Mouse (Mus musculus) midbrain, embryonic 16.5 days (tissue): ENCODE measurements around the gene Blzf1. TPM values are rescaled to one million over a fixed set of nuclear protein-coding genes. Genes with fewer than 3 reads are reported as not detected.

Source experiments
- ATAC-seq: fragments of 200-750 bp; cut with Nextera tagmentation; 2 replicates; pipeline ENCODE4 v1.8.0; 2017; ENCODE audit warnings: moderate TSS enrichment
- H3K27ac ChIP-seq: fragments of 300-500 bp; sonication (generic); 2 replicates; pipeline ENCODE4 v1.5.1; 2014; ENCODE audit warnings: mild to moderate bottlenecking, low read length, mixed read lengths
- H3K27me3 ChIP-seq: fragments of 300-500 bp; sonication (generic); 2 replicates; pipeline ENCODE4 v1.6.1; 2014; ENCODE audit warnings: low read depth, low read length, mixed read lengths; ENCODE audit not compliant: control insufficient read depth, insufficient read depth
- H3K36me3 ChIP-seq: fragments of 300-500 bp; sonication (generic); 2 replicates; pipeline ENCODE4 v1.6.1; 2014; ENCODE audit warnings: mild to moderate bottlenecking, low read length, moderate library complexity, mixed read lengths; ENCODE audit not compliant: control insufficient read depth, insufficient read depth
- H3K4me1 ChIP-seq: fragments of 300-500 bp; sonication (generic); 2 replicates; pipeline ENCODE4 v1.6.1; 2014; ENCODE audit warnings: mild to moderate bottlenecking, low read length, mixed read lengths; ENCODE audit not compliant: control insufficient read depth, insufficient read depth
- H3K4me2 ChIP-seq: fragments of 300-500 bp; sonication (generic); 2 replicates; pipeline ENCODE4 v1.6.1; 2014; ENCODE audit warnings: mild to moderate bottlenecking, low read length, mixed read lengths
- H3K4me3 ChIP-seq: fragments of 300-500 bp; sonication (generic); 2 replicates; pipeline ENCODE4 v1.5.1; 2014; ENCODE audit warnings: low read depth, mild to moderate bottlenecking, low read length, moderate library complexity, mixed read lengths
- H3K9ac ChIP-seq: fragments of 300-500 bp; sonication (generic); 2 replicates; pipeline ENCODE4 v1.6.1; 2014; ENCODE audit warnings: low read depth, low read length, mixed read lengths
- H3K9me3 ChIP-seq: fragments of 300-500 bp; sonication (generic); replicated peaks from 2 replicates; pipeline ENCODE4 v1.6.1; 2014; ENCODE audit warnings: mild to moderate bottlenecking, low read length, mixed read lengths; ENCODE audit not compliant: control insufficient read depth, poor library complexity, severe bottlenecking
- WGBS: fragments of 180-500 bp; shearing (Covaris S2); extraction: QIAGEN DNeasy Blood & Tissue Kit; methylation state at CpG from one replicate; pipeline ENCODE4 v1.1.7; 2014; 5-methylcytosine and 5-hydroxymethylcytosine counted together
- polyA plus RNA-seq: library from polyadenylated mRNA; unstranded; fragments of >200 nt; fragmentation: Nextera tagmentation; extraction: Ambion mirVana; gene quantifications from 2 replicates; pipeline ENCODE4 v1.2.1, GENCODE M21; 2015

Gene Blzf1
- polyA plus RNA-seq, 1 experiment from 2014 or later = 30.7 TPM

GRCm38 (mm10) chr1:164314085-164314484 lies 6.8 kb upstream of the Blzf1 start:
- no peaks in the 10 kb centered on the region for H3K9me3 ChIP-seq
- no peak for ATAC-seq
- H3K9ac ChIP-seq = no peak overlapping the region
- H3K4me1 ChIP-seq = peaks cover 2% of the 10 kb centered on the region; the same call in 1 of the 2 replicates
- no peak overlapping the region for H3K27ac ChIP-seq
- H3K27me3 ChIP-seq = no peaks in the 10 kb centered on the region
- 88% methylated on average over 5 of the region's 5 CpGs for WGBS
- H3K4me2 ChIP-seq = no peak overlapping the region
- H3K36me3 ChIP-seq = peaks cover 6% of the 10 kb centered on the region; the same call in 1 of the 2 replicates
- no peak overlapping the region for H3K4me3 ChIP-seq

DNA sequence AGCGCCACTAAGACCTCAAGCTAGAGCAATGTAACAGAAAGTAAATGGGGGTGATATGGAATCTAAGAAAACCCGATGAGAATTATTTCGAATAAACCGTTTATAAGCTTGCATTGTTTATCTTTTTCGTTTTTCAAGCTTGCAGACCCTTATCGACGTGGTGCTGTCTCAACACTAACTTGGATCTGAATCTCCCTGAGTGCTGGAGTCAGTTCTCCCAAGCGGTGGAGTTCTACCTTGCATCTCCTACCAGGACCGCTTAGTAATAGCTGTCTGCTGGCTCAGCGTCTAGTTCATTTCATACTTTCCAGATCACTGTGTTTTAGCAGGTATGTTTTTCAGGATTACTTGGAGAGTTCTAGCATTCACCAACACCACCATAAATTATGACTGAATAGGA lies 633 bp upstream of the Blzf1 start:
- peak overlapping the region; percentile 59 for H3K4me3 ChIP-seq
- peak overlapping the region; percentile 79 for H3K27ac ChIP-seq
- H3K9me3 ChIP-seq = no peaks in the 10 kb centered on the region
- ATAC-seq = peak; percentile 50
- H3K4me1 ChIP-seq = peaks cover 24% of the 10 kb centered on the region
- peak overlapping the region; percentile 74 for H3K4me2 ChIP-seq
- peak overlapping the region; percentile 61 for H3K9ac ChIP-seq
- 12% methylated on average over 10 of the region's 10 CpGs for WGBS
- no peaks in the 10 kb centered on the region for H3K27me3 ChIP-seq
- peaks cover 5% of the 10 kb centered on the region; the same call in 1 of the 2 replicates for H3K36me3 ChIP-seq

- Histone ChIP-seq H3K27me3 (no peaks in the 10 kb centered on the region), H3K36me3 (peaks cover 27% of the 10 kb centered on the region), H3K4me1 (peaks cover 22% of the 10 kb centered on the region), H3K9ac (no peak within 1 kb of the TSS), H3K4me2 (no peak within 1 kb of the TSS), H3K27ac (no peak within 1 kb of the TSS), H3K4me3 (no peak within 1 kb of the TSS), H3K9me3 (no peaks in the 10 kb centered on the region)
- no peak for ATAC-seq
- WGBS = 91% methylated on average over 5 of the region's 5 CpGs
These were observed 3.5 kb downstream of the Blzf1 start, which contains the start of gene Nme7 for GRCm38 (mm10) chr1:164303821-164304220. Gene Nme7, plus strand, starts transcription at chr1:164304121.

- Histone ChIP-seq H3K27me3 (no peaks in the 10 kb centered on the region), H3K36me3 (peaks cover 39% of the 10 kb centered on the region), H3K4me1 (peaks cover 15% of the 10 kb centered on the region), H3K4me3 (no peak overlapping the region), H3K9me3 (no peaks in the 10 kb centered on the region), H3K27ac (no peak overlapping the region), H3K4me2 (no peak overlapping the region), H3K9ac (no peak overlapping the region)
- WGBS = 96% methylated on average over 4 of the region's 4 CpGs
- no peak for ATAC-seq
These were observed 5.3 kb downstream of the Blzf1 start for GRCm38 (mm10) chr1:164301949-164302348.

DNA sequence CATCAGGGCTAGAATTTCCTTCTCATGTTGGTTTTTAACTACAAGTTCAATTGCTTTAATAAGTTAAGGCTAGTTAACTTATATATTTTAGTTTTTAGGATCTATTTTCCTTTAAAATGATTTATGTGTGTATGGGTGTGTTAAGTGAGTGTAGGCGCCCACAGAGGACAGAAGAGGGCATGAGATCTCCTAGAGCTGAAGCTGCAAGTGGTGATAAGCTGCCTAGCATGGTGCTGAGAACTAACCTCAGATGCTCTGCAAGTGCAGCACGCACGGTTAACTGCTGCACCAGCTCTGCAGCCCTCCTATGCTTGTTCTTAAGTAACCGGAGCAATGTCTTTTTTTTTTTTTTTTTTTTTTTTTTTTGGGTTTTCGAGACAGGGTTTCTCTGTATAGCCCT lies 10.8 kb downstream of the Blzf1 start:
- no peak for ATAC-seq
- no peak overlapping the region for H3K9ac ChIP-seq
- H3K27me3 ChIP-seq = no peaks in the 10 kb centered on the region
- H3K4me2 ChIP-seq = no peak overlapping the region
- H3K9me3 ChIP-seq = no peaks in the 10 kb centered on the region
- 98% methylated on average over 4 of the region's 5 CpGs for WGBS
- no peak overlapping the region for H3K4me3 ChIP-seq
- H3K4me1 ChIP-seq = no peaks in the 10 kb centered on the region
- peaks cover 43% of the 10 kb centered on the region for H3K36me3 ChIP-seq
- H3K27ac ChIP-seq = no peak overlapping the region

- Histone ChIP-seq H3K9ac (no peak overlapping the region), H3K27me3 (no peaks in the 10 kb centered on the region), H3K4me1 (no peaks in the 10 kb centered on the region), H3K9me3 (no peaks in the 10 kb centered on the region), H3K4me3 (no peak overlapping the region), H3K36me3 (peaks cover 31% of the 10 kb centered on the region), H3K4me2 (no peak overlapping the region), H3K27ac (no peak overlapping the region)
- WGBS = 97% methylated on average over 6 of the region's 6 CpGs
- ATAC-seq = no peak
These were observed 13.2 kb downstream of the Blzf1 start for GRCm38 (mm10) chr1:164294071-164294470.

DNA sequence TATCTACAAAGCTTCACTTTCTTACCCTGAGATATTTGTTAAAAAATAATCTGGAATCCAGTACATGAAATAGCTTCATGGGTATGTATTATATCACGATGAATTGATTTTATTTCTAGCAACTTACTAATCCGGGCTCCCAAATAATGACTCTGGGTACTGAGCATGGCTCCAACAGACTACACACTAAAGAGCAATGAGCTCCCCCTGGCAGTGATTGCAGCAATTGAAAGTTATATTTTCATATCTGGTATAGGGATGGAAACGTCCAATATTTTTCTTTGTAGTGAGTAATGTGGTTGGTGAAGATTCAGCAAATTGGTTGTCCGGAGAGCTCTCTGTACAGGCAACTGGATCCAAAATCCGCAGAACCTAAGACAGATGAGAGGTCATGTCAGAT lies 15.2 kb downstream of the Blzf1 start:
- ATAC-seq = no peak
- no peak overlapping the region for H3K4me3 ChIP-seq
- no peaks in the 10 kb centered on the region for H3K27me3 ChIP-seq
- H3K9me3 ChIP-seq = no peaks in the 10 kb centered on the region
- no peak overlapping the region for H3K27ac ChIP-seq
- H3K36me3 ChIP-seq = peaks cover 17% of the 10 kb centered on the region
- H3K9ac ChIP-seq = no peak overlapping the region
- H3K4me1 ChIP-seq = no peaks in the 10 kb centered on the region
- 92% methylated on average over 5 of the region's 5 CpGs for WGBS
- no peak overlapping the region for H3K4me2 ChIP-seq

- no peak for ATAC-seq
- 48% methylated on average over 15 of the region's 15 CpGs for WGBS
- no peaks in the 10 kb centered on the region for H3K9me3 ChIP-seq
- H3K27me3 ChIP-seq = no peaks in the 10 kb centered on the region
- H3K4me2 ChIP-seq = no peak overlapping the region
- H3K4me3 ChIP-seq = no peak overlapping the region
- no peaks in the 10 kb centered on the region for H3K4me1 ChIP-seq
- H3K27ac ChIP-seq = no peak overlapping the region
- H3K36me3 ChIP-seq = peaks cover 12% of the 10 kb centered on the region; the same call in 1 of the 2 replicates
- H3K9ac ChIP-seq = no peak overlapping the region
These were observed 19.9 kb downstream of the Blzf1 start for GRCm38 (mm10) chr1:164287406-164287805.

DNA sequence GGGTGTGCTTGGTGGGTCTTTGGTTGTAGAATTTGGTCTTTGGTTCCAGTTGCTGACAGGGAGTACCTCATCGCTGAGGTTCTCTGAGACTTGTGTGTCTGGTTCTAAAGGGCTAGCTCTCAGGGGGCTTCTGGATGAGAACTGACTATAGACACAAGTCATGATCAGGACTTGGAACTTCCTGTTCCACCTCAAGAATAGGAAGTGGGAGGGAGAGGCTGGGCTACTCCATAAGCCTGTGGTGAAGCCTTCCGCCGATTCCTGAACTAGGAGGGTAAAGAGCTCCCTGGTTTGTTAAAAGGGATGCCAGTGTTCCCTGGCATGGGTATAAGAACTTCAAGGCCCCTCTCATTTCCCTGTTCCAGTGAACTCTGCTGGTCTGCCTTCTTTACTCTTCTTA lies 23.3 kb downstream of the Blzf1 start:
- ATAC-seq = no peak
- no peak overlapping the region for H3K4me2 ChIP-seq
- H3K27me3 ChIP-seq = no peaks in the 10 kb centered on the region
- no peak overlapping the region for H3K9ac ChIP-seq
- H3K36me3 ChIP-seq = peaks cover 5% of the 10 kb centered on the region
- H3K4me3 ChIP-seq = no peak overlapping the region
- H3K27ac ChIP-seq = no peak overlapping the region
- H3K4me1 ChIP-seq = no peaks in the 10 kb centered on the region
- 92% methylated on average over 3 of the region's 3 CpGs for WGBS
- no peaks in the 10 kb centered on the region for H3K9me3 ChIP-seq
